Mouse (Mus musculus) liver, embryonic 16.5 days (tissue): ENCODE results near the gene Pheta1. TPM values are rescaled to one million over a fixed set of nuclear protein-coding genes. Genes with fewer than 3 reads are reported as not detected.

Experiments used
- ATAC-seq: fragments of 200-750 bp; cut with Nextera tagmentation; 2 replicates; pipeline ENCODE4 v1.8.0; 2017; ENCODE audit warnings: low read depth, mild to moderate bottlenecking, moderate number of reproducible peaks, moderate library complexity
- H3K27ac ChIP-seq: fragments of 300-500 bp; sonication (generic); 2 replicates; pipeline ENCODE4 v1.5.1; 2014; ENCODE audit warnings: mild to moderate bottlenecking, low read length
- H3K27me3 ChIP-seq: fragments of 300-500 bp; sonication (generic); 2 replicates; pipeline ENCODE4 v1.6.1; 2014; ENCODE audit warnings: low read depth, low read length, mixed read lengths; ENCODE audit not compliant: control insufficient read depth, insufficient read depth
- H3K36me3 ChIP-seq: fragments of 300-500 bp; sonication (generic); 2 replicates; pipeline ENCODE4 v1.6.1; 2014; ENCODE audit warnings: mild to moderate bottlenecking; ENCODE audit not compliant: control insufficient read depth, insufficient read depth
- H3K4me1 ChIP-seq: fragments of 300-500 bp; sonication (generic); 2 replicates; pipeline ENCODE4 v1.6.1; 2014; ENCODE audit warnings: low read depth, low read length, mixed read lengths; ENCODE audit not compliant: control insufficient read depth
- H3K4me2 ChIP-seq: fragments of 300-500 bp; sonication (generic); 2 replicates; pipeline ENCODE4 v1.6.1; 2014; ENCODE audit warnings: low read depth, low read length, mixed read lengths
- H3K4me3 ChIP-seq: fragments of 300-500 bp; sonication (generic); 2 replicates; pipeline ENCODE4 v1.5.1; 2014; ENCODE audit warnings: low read depth, mild to moderate bottlenecking, low read length
- H3K9ac ChIP-seq: fragments of 300-500 bp; sonication (generic); 2 replicates; pipeline ENCODE4 v1.6.1; 2014; ENCODE audit warnings: low read depth, low read length
- H3K9me3 ChIP-seq: fragments of 300-500 bp; sonication (generic); replicated peaks from 2 replicates; pipeline ENCODE4 v1.6.1; 2016; ENCODE audit warnings: low read length; ENCODE audit not compliant: control insufficient read depth
- WGBS: fragments of 180-500 bp; shearing (Covaris S2); extraction: QIAGEN DNeasy Blood & Tissue Kit; methylation state at CpG from one replicate; pipeline ENCODE4 v1.1.7; 2014; ENCODE audit not compliant: insufficient replicate concordance; 5-methylcytosine and 5-hydroxymethylcytosine counted together
- polyA plus RNA-seq: library from polyadenylated mRNA; unstranded; fragments of >200 nt; fragmentation: Nextera tagmentation; extraction: Ambion mirVana; gene quantifications from 2 replicates; pipeline ENCODE4 v1.2.1, GENCODE M21; 2015

The Pheta1 gene
- polyA plus RNA-seq, 1 experiment from 2014 or later: 4.0 TPM

DNA sequence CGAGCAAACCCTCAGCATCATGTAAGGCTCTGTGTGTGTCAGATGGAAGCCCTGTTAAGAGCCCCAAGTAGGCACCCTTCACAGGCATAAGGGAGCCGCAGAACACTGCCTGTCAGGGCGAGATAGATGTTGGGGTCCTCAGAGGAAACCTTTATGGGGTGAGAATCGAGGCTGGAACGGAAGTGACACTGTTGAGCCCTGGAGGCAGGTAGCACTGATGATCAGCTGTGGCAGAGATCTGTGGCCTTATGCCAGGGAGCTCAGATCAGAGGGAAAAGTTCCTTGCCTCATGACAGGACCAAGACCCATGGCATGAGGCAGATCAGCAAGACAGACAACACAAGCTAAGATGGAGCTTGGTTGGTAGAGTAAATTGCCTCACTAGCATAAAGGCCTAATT lies 27.7 kb upstream of the Pheta1 start:
- WGBS: 59% methylated on average over 5 of the region's 5 CpGs
- H3K9ac ChIP-seq: no peak overlapping the region
- no peaks in the 10 kb centered on the region for H3K9me3 ChIP-seq
- no peak overlapping the region for H3K4me3 ChIP-seq
- H3K36me3 ChIP-seq: peaks cover 25% of the 10 kb centered on the region
- H3K4me2 ChIP-seq: no peak overlapping the region
- H3K4me1 ChIP-seq: peaks cover 11% of the 10 kb centered on the region
- H3K27ac ChIP-seq: no peak overlapping the region
- no peak for ATAC-seq
- no peaks in the 10 kb centered on the region for H3K27me3 ChIP-seq

DNA sequence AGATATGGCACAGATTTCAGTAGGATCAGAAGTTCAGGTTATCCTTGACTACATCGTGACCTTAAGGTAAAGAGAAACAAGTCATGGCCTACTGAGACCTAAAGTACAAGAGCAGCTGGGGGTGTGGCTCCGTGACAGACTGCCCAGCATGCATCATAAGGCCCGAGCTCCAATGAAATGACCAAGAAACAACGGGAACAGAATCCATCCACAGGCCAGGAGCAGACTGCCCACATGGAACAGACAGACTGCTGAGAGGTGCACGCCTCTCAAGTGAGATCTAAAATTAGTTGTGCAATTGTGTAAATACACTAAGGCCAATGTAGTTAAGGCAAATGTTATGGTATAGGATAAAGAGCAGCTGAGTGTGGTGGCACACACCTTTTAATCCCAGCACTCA lies 27.2 kb upstream of the Pheta1 start:
- WGBS: 61% methylated on average over 5 of the region's 5 CpGs
- ATAC-seq: peak; percentile 45
- peaks cover 23% of the 10 kb centered on the region for H3K36me3 ChIP-seq

DNA sequence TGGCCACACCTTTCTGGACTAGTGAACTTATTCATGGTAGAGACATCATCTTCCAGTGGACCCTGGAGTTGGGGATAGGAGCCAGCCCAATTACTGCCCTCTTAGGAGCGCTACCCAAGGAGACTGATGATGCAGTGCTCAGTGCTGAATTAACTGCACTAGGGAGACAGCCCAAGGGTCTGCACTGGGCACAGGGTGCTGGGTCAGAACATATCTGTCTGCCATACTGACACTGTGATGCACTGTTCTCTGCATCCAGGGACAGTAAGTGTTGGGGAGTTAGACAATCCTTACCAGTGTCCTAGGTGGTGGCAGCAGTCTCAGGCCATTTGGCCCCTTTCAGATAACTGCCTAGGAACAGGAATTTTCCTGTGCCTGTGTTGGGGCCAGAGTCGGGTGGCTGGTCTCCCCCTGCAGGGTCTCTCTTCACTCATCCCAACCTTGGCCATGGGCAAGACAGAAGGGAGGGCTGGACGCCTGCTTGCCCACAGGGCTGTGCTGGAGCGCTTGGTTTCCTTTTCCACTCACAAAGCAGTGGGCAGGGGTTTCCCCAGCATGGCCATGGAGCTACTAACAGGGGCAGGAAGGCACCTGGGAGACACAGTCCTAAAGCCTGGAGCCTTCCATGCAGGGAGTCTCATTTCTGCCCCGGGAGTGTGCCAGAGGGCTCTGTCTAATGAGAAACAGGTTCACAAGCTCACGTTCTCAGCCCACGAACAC lies 25.8 kb upstream of the Pheta1 start:
- Histone ChIP-seq H3K4me2 (no peak overlapping the region), H3K4me1 (peaks cover 11% of the 10 kb centered on the region), H3K9ac (no peak overlapping the region), H3K4me3 (no peak overlapping the region), H3K9me3 (no peaks in the 10 kb centered on the region), H3K27ac (no peak overlapping the region), H3K27me3 (no peaks in the 10 kb centered on the region), H3K36me3 (peaks cover 18% of the 10 kb centered on the region)
- 70% methylated on average over 7 of the region's 7 CpGs for WGBS
- ATAC-seq: no peak

More for the DNA sequence above, 27.2 kb upstream of the Pheta1 start:
- H3K9ac ChIP-seq: no peak overlapping the region
- peaks cover 11% of the 10 kb centered on the region for H3K4me1 ChIP-seq
- H3K9me3 ChIP-seq: no peaks in the 10 kb centered on the region
- H3K4me2 ChIP-seq: no peak overlapping the region
- no peak overlapping the region for H3K27ac ChIP-seq
- no peaks in the 10 kb centered on the region for H3K27me3 ChIP-seq
- no peak overlapping the region for H3K4me3 ChIP-seq

DNA sequence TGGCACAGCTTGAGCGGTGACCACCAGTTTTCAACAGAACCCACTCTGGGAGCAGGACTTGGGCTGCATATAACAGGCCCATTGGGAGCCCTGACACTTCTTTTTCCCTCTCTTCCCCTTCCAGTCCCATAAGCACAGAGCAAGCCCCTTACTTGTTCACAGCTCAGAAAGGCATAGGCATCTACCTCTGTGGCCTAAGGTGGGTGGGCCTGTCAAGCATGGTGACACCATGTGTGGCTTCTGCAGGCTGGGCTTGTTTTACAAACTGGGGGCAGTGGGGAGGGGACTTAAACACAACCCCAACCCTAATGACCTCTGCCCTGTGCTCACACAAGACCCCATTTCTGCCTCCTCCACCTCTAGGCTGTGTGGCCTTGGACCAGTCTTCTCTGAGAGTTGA lies 25.1 kb upstream of the Pheta1 start:
- Histone ChIP-seq H3K4me3 (no peak overlapping the region), H3K4me2 (no peak overlapping the region), H3K4me1 (peaks cover 11% of the 10 kb centered on the region), H3K9me3 (no peaks in the 10 kb centered on the region), H3K36me3 (peaks cover 18% of the 10 kb centered on the region), H3K27me3 (no peaks in the 10 kb centered on the region), H3K27ac (no peak overlapping the region), H3K9ac (no peak overlapping the region)
- WGBS: 90% methylated on average over 1 of the region's 1 CpGs
- ATAC-seq: no peak

DNA sequence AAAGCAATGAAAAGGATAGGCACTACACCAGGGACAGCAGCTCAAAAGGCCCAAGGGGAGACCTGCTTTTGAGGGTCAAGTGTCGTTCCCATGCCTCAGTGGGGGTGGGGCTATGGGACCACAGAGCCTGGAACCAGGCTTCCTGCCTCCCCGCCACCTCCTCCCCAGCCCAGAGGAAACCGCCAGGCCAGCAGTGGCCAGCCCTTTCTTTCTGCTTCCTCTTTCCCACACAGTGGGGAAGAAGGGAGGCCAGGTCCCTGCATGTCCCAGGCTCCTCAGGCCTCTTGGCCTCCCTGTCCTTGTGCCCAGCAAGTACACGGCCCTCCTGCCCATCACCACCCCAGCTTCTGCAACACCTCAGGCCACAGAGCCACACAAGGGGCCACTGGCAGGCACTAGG lies 24.7 kb upstream of the Pheta1 start:
- Histone ChIP-seq H3K27ac (peak overlapping the region; percentile 55; the same call in 1 of the 2 replicates), H3K9me3 (no peaks in the 10 kb centered on the region), H3K4me3 (no peak overlapping the region), H3K4me2 (no peak overlapping the region), H3K27me3 (no peaks in the 10 kb centered on the region), H3K9ac (no peak overlapping the region), H3K36me3 (peaks cover 19% of the 10 kb centered on the region), H3K4me1 (peaks cover 11% of the 10 kb centered on the region)
- WGBS: 52% methylated on average over 4 of the region's 4 CpGs
- peak; percentile 48 for ATAC-seq

DNA sequence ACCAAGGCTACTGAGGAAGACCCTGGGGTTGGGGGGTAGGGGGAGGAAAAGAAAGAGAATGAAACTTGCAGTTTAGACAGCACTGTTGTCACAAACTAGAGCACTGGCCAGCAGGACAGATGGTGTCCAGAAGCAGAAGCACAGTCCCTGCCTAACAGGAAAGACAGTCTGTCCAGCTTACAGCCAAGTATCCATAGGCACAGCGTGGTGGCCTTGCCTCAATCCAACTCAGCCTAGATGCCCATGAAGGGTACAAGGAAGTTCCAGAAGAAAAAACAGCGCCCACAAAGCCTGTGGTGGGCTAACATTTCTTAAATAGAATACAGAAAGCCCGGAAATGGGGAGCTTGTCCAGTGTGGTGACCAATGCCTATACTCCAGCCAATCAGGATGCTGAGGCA lies 23.2 kb upstream of the Pheta1 start:
- H3K4me3 ChIP-seq: no peak overlapping the region
- WGBS: 65% methylated on average over 3 of the region's 3 CpGs
- no peak overlapping the region for H3K4me2 ChIP-seq
- ATAC-seq: no peak
- H3K27me3 ChIP-seq: no peaks in the 10 kb centered on the region
- H3K36me3 ChIP-seq: peaks cover 19% of the 10 kb centered on the region
- H3K9ac ChIP-seq: no peak overlapping the region
- H3K9me3 ChIP-seq: no peaks in the 10 kb centered on the region
- H3K27ac ChIP-seq: no peak overlapping the region
- peaks cover 11% of the 10 kb centered on the region for H3K4me1 ChIP-seq

DNA sequence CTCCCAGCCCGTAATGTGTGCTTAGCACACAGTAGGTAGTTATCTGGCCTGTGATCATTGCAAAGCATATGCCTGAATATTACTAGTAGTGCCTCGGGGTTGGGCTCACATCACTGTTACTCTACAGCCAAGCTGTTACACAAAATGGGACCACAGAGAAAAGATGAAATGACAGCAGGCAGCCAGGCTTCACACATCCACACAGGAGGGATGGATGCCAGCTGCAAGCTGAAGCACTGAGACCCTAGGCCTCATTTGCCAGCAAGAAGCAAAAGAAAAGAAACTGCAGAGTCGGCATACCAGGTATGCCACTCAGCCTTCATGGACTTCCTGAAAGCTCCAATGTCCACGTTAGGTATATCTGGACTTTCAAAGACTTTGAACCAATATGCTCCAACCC lies 20.9 kb upstream of the Pheta1 start:
- Histone ChIP-seq H3K9ac (no peak overlapping the region), H3K27me3 (no peaks in the 10 kb centered on the region), H3K9me3 (no peaks in the 10 kb centered on the region), H3K27ac (no peak overlapping the region), H3K36me3 (peaks cover 19% of the 10 kb centered on the region), H3K4me2 (no peak overlapping the region), H3K4me3 (no peak overlapping the region), H3K4me1 (peaks cover 14% of the 10 kb centered on the region)
- ATAC-seq: no peak
- WGBS: 74% methylated on average over 4 of the region's 4 CpGs

DNA sequence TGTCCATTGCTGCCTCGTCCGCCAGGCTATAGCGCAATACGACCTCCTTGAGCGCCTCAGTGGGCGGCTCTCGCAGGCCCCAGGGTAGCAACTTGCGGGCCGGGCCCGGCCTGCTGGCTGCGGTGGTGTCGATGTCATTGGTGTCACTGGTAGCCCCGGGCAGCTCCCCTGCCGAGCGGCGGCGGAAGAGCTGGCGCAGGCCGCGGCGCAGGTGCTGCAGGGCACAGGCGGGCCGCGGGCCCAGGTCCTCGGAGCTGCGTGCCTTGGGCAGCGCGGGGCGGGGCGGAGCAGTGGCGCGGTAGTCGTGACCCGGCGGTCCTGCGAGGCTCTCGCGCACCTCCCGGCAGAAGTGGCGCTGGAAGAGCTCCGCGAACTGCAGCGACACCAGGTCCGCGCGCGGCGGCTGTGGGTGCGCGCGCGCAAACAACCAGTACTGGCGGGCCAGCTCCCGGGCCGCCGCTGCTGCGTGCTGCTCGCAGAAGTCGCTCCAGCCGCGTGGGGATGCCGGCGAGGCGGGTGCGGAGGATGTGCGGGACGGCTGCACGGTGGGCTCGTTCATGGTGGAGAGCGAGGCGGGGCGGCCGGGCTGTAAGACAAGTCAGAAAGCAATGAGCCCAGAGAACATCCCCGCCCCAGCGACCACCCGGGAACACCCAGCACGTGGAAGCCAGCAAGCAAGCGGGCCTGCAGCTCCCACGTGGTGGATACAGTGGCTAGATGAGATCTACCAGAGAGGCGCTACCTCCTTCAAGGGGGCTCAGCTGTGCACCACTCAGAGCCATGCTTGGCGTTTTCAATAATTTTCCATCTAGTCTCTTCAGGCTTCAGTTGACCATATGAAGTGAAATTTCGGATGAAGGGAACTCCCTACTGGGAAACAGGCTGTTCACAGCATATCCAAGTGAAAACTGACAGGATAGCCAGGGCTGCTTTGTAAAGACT lies 20.0 kb upstream of the Pheta1 start:
- no peak overlapping the region for H3K27ac ChIP-seq
- H3K9me3 ChIP-seq: no peaks in the 10 kb centered on the region
- no peak overlapping the region for H3K4me3 ChIP-seq
- H3K9ac ChIP-seq: no peak overlapping the region
- H3K4me1 ChIP-seq: peaks cover 18% of the 10 kb centered on the region
- WGBS: 77% methylated on average over 79 of the region's 82 CpGs
- H3K4me2 ChIP-seq: no peak overlapping the region
- no peak for ATAC-seq
- no peaks in the 10 kb centered on the region for H3K27me3 ChIP-seq
- H3K36me3 ChIP-seq: peaks cover 19% of the 10 kb centered on the region
